12 mouse cellular contexts compared by ENCODE assay signal in the genomic region with DNA sequence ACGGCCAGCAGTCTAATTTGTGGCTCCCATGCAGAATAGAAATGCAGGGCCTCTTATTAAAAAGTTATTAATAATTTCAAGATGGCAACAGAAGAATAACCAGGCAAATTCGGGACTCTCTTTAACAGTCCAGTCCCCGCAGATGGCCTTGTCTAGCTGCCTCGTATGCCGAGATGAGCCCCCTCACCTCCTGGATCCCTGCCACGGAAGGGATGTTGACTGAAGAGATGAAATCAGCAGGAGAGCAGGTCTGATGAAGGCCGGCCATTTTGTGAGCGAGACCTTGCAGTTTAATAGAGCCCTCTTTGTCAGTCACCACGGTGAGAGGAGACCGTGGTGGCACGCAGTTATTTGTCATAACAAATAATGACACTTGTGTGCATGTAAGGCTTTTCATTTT.
"Had no signal": no experiment of that assay in that cellular context is flagged by ENCODE, and none has a peak within 500 bp of the region (broad histone marks: within the 10 kb centered on the region; RNA-seq: fewer than 3 reads in every experiment).

No protein-coding gene starts in this region.

- DNase-seq: retina, postnatal 1 day; right cerebral cortex, adult 18-20 months; right cerebral cortex, postnatal 14 days; right cerebral cortex, postnatal 25 days; right cerebral cortex, postnatal 4 days; spleen, adult 18-20 months; thymus, adult 18-20 months; thymus, adult 2 months; thymus, postnatal 14 days; thymus, postnatal 25 days; thymus, postnatal 36 days; thymus, postnatal 4 days had no signal
